Mouse (Mus musculus): Measurements from ENCODE around the gene Itga11.

The Itga11 gene

GRCm38 (mm10) chr9:62684311-62684710 is 6.7 kb downstream of the Itga11 start:
- DNase-seq (ENCODE audit: extremely low spot score, low spot score): no peak

- DNase-seq (ENCODE audit: extremely low spot score, low spot score): no peak
These were observed 12.1 kb downstream of the Itga11 start for GRCm38 (mm10) chr9:62689748-62690147.

DNA sequence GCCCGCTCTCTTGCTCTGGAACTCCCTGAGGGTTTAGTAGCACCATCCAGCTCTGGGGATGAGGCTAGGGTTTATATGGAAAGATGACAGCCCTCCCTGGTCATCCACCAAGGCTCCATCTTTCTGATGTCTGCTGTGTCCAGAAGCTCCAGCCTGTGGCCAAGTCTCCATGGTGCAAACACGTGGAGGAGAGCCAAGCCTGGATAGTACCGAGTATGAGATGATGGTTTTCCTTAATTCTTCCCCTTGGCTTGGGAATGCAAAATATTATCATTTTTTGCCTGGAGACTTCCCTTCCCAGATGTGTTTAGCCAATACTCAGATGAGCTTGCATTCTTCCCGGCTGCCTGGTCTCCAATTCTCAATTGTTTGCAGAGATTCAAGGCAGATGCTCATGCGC is 16.4 kb downstream of the Itga11 start:
- DNase-seq (ENCODE audit: extremely low spot score, low spot score): no peak

DNA sequence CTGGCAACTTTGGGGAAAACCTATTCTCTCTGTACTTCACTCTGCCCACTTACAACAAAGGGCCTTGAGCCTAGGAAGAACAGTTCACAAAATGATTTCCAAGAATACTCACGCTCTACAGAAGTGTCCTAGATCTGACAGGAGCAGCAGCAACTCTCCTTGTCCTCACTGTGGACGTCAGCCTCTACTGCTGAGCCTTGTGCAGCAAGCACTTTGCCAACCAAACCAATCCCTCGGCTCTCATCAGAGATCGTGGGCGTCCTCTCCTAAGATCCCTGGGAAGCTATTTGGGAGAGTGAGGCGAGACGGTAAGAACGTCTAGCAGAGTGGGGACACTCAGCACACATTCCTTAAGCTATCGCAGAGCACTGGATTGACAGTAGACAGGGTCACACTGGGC is 17.6 kb downstream of the Itga11 start:
- no peak for DNase-seq (ENCODE audit: extremely low spot score, low spot score)

DNA sequence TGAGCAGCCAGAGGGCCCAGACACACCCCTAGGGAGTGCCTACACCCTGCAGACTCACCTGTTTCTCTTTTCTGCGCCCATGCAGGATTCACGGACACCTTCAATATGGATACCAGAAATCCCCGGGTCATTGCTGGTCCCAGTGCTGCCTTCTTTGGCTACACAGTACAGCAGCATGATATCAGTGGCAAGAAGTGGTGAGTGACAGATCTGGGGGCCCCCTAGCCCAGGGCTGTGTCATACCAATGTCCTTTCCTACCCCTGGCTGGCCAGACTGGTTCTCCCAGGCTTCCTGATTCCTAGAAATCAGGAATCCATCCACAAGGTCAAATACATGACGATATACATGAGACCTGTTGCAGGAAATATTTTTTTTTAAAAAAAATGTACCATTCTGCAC is 19.2 kb downstream of the Itga11 start:
- DNase-seq (ENCODE audit: extremely low spot score, low spot score): no peak

DNA sequence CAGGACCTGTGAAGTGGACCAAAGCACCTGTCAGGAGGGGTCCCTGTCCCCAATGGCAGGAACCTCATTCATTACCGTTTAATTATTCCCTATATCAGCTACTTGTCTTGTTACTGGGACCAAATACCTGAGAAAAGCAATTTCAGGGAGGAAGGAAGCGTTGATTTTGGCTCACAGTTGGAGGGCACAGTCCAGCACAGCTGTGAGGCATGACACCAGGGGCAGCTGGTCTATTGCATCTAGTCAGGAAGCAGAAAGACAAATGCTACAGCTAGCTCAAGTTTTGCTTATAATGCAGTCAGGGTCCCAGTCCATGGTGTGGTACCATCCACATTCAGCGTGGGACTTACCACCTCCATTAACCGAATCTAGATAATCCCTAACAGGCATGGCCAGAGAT is 29.6 kb downstream of the Itga11 start:
- DNase-seq (ENCODE audit: extremely low spot score, low spot score): no peak

GRCm38 (mm10) chr9:62707870-62708269 is 30.2 kb downstream of the Itga11 start:
- no peak for DNase-seq (ENCODE audit: extremely low spot score, low spot score)

- no peak for DNase-seq (ENCODE audit: extremely low spot score, low spot score)
These were observed 32.4 kb downstream of the Itga11 start for GRCm38 (mm10) chr9:62709983-62710382.

GRCm38 (mm10) chr9:62712374-62712773 is 34.7 kb downstream of the Itga11 start:
- DNase-seq (ENCODE audit: extremely low spot score, low spot score): no peak

GRCm38 (mm10) chr9:62713040-62713439 is 35.4 kb downstream of the Itga11 start:
- no peak for DNase-seq (ENCODE audit: extremely low spot score, low spot score)

- DNase-seq (ENCODE audit: extremely low spot score, low spot score): no peak
These were observed 36.7 kb downstream of the Itga11 start for GRCm38 (mm10) chr9:62714336-62714735.

DNA sequence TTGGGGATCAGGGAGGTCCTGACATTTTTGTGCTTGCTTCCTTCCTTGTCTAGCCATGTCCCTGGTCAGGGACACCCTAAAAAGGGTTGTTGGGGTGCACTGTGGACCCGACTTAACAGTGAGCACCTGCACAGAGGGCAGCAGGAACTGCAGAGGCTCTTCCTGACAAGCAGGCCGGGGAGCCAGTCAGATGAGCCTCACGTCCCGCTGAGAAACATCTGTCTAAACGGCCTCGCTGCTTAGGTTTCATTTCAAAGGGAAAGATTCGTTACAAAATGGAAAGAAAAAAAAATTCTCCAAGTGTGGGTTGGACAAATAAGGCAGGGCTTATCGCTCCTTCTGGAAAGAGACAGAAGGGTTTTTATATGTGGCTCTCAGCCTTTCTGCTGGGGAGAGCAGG is 40.4 kb downstream of the Itga11 start:
- no peak for DNase-seq (ENCODE audit: extremely low spot score, low spot score)

DNA sequence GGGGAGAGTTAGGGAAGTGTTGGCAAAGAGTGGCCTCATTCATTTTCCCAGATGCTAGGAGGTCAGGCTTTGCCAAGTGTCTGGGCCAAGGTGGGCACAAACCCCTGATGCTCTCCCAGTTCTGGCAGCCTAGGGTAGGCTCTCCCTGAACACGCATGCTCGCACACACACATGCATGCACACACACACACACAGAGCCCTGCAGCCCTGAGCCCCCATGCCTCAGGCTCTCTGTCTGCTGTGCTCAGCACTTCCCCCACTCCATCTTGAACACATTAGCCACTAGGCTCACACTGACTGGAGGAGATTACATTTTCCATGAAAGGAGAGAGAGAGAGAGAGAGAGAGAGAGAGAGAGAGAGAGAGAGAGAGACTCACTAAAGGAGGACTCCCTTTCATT is 44.2 kb downstream of the Itga11 start:
- no peak for DNase-seq (ENCODE audit: extremely low spot score, low spot score)

- no peak for DNase-seq (ENCODE audit: extremely low spot score, low spot score)
These were observed 45.1 kb downstream of the Itga11 start for GRCm38 (mm10) chr9:62722716-62723115.

DNA sequence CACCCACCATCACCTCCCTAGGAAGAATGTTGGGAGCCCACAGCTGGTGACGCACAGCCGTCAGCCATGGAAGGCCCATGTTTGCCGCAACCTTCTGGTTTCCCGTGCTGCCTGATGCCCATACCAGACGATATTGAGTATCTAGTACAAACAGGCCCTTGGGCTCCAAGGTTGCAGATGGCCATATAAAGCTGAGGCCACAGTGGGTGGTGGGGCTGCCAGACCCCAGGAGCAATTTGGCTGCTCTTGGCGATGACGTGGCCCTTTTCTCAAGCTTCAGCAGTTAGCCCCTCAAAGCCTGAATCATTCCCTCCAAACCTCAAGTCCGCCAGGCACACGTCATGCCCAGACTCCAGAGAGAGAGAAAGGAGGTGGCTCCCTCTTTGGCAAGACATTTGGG is 46.5 kb downstream of the Itga11 start:
- DNase-seq (ENCODE audit: extremely low spot score, low spot score): no peak

DNA sequence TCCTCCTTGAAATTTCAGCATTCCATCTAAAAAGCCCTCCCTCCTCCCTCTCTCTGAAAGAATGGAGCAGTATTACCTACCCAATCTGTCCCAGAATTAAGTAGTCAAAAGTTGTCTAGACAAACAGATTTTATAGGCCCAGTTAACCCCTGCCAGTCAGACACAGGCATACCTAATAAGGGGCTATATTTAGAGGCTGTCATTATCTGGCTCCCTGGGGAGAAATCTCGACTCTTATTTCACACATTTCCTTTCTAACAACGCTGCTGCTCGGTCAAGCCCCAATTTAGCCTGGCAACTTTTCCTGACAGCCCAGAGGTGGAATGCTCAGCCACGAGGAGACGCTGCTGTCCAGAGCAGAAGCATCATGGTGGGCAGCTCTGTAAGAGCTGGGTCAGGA is 47.6 kb downstream of the Itga11 start:
- no peak for DNase-seq (ENCODE audit: extremely low spot score, low spot score)

DNA sequence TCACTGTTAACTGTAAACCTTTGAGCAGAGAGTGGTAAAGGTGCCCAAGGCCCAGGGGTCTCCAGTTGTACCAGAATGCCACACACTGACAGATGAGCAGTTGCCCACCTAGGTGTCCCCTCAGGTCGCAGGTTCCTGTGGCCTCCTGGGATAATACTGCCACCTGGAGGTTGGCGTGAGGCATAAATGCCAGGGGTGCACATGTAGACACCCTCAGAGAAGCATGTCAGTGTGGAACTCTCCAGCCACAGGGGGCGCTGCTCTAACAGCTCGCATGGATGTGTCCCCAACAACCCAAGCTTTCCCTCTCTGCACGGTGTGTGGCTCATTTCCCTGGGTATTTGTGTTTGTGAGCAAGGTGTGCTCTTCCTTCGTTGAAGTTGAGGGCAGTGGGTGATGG is 48.8 kb downstream of the Itga11 start:
- no peak for DNase-seq (ENCODE audit: extremely low spot score, low spot score)

GRCm38 (mm10) chr9:62744558-62745275 is 67.1 kb downstream of the Itga11 start:
- peak; percentile 65 for DNase-seq (ENCODE audit: extremely low spot score, low spot score)

- DNase-seq (ENCODE audit: extremely low spot score, low spot score): no peak
These were observed 69.0 kb downstream of the Itga11 start for GRCm38 (mm10) chr9:62746646-62747045.

DNA sequence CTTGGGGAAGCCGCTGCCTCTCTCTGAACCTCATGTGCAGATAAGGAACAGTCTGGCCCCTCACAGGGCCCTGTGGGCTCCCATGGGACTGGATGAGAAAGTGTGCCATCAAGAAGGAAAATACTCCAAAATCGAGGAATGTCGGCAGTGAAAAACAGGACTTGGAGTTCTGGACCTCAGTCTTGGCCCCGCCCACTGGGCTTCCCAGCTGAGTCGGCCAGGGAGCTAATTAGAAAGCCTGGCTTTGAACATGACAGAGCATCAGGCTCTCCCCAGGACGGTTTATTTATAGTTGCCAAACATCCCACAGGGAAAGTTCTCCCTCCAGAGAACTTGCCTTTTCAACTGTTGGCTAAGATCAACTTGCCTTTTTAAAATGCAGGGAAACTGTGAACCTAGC is 72.0 kb downstream of the Itga11 start:
- no peak for DNase-seq (ENCODE audit: extremely low spot score, low spot score)

- no peak for DNase-seq (ENCODE audit: extremely low spot score, low spot score)
These were observed 72.8 kb downstream of the Itga11 start for GRCm38 (mm10) chr9:62750381-62750780.

DNA sequence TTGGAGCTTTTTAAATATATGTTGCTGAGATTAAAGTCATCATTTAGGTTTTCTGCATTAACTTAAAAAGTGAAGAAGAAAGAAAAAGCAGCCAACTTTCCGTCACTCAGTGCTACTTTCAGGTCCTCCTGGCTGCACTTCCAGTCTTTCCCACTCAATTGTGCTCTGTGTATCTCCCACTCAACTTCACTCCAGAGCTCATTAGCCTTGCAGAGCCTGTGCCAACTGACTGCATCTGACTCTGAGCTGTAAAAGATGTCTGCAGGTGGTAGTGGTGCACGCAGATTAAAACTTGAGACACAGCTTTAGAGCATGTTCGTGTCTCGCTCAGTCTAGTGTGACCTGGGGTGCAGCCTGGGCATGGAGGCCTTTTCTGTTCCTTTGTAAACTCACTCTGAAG is 80.7 kb downstream of the Itga11 start:
- DNase-seq (ENCODE audit: extremely low spot score, low spot score): no peak

DNA sequence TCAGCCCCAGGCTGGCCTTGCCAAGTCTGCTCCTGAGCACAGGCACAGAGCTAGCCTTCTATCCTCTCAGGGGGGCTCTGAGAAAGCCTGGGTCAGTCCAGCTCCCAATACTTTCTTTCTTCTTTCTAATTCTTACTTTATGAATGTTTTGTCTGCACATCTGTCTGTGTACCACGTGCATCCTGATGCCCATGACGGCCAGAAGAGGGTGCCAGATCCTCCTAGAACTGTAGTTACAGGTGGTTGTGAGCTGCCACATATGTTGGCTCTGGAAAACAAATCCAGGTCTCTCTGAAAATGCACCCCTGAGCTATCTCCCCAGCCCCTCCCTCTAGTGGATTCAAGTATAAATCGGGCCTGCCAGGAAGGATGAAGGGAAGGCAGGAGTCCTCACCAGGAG is 82.0 kb downstream of the Itga11 start:
- DNase-seq (ENCODE audit: extremely low spot score, low spot score): no peak

- no peak for DNase-seq (ENCODE audit: extremely low spot score, low spot score)
These were observed 85.9 kb downstream of the Itga11 start for GRCm38 (mm10) chr9:62763478-62763877.

All from neural tube, embryonic 10.5 days (tissue).